Mouse (Mus musculus) liver, embryonic 14.5 days (tissue): ENCODE data around the gene Pax7. TPM values are rescaled to one million over a fixed set of nuclear protein-coding genes. Genes with fewer than 3 reads are reported as not detected.

Experiments
- ATAC-seq: fragments of 200-750 bp; cut with Nextera tagmentation; 2 replicates; pipeline ENCODE4 v1.8.0; 2017; ENCODE audit warnings: moderate number of reproducible peaks, mild to moderate bottlenecking, moderate library complexity; ENCODE audit not compliant: insufficient read depth
- DNase-seq, 3 experiments: peaks; one replicate each; pipeline ENCODE4 v3.0.0-alpha.2; 2012 to 2013; ENCODE audit warnings: low read depth in 3 of 3, low spot score in 3 of 3
- H3K27ac ChIP-seq: fragments of 300-500 bp; sonication (generic); 2 replicates; pipeline ENCODE4 v1.5.1; 2014; ENCODE audit warnings: moderate library complexity, mild to moderate bottlenecking, control low read depth, inconsistent platforms
- H3K27me3 ChIP-seq: fragments of 300-500 bp; sonication (generic); 2 replicates; pipeline ENCODE4 v1.6.1; 2014; ENCODE audit warnings: mild to moderate bottlenecking, low read length, moderate library complexity; ENCODE audit not compliant: control insufficient read depth, insufficient read depth
- H3K36me3 ChIP-seq: fragments of 300-500 bp; sonication (generic); replicated peaks from 2 replicates; pipeline ENCODE4 v1.6.1; 2014; ENCODE audit warnings: low read depth; ENCODE audit not compliant: control insufficient read depth, insufficient read depth
- H3K4me1 ChIP-seq, 2 experiments: fragments of 200-500 bp in 1 of 2; fragments of 300-500 bp in 1 of 2; sonication (generic) in 1 of 2; replicated peaks; 2 replicates each; pipeline ENCODE4 v1.6.1; 2012 to 2014; ENCODE audit warnings: antibody characterized with exemption in 1 of 2, inconsistent platforms in 1 of 2, low read length in 1 of 2; ENCODE audit not compliant: control insufficient read depth in 2 of 2, insufficient read depth in 2 of 2
- H3K4me2 ChIP-seq: fragments of 300-500 bp; sonication (generic); 2 replicates; pipeline ENCODE4 v1.6.1; 2014; ENCODE audit warnings: low read depth, mild to moderate bottlenecking, control low read depth, moderate library complexity
- H3K4me3 ChIP-seq, 2 experiments: fragments of 200-500 bp in 1 of 2; fragments of 300-500 bp in 1 of 2; sonication (generic) in 1 of 2; 2 replicates each; pipeline ENCODE4 v1.5.1; 2012 to 2014; ENCODE audit warnings: low read depth in 2 of 2, low read length in 2 of 2, mild to moderate bottlenecking in 2 of 2, control low read depth in 1 of 2, inconsistent platforms in 1 of 2, moderate library complexity in 1 of 2; ENCODE audit not compliant: insufficient read depth in 1 of 2
- H3K9ac ChIP-seq: fragments of 300-500 bp; sonication (generic); replicated peaks from 2 replicates; pipeline ENCODE4 v1.6.1; 2014; ENCODE audit warnings: mild to moderate bottlenecking, control low read depth, moderate library complexity
- H3K9me3 ChIP-seq: fragments of 300-500 bp; sonication (generic); 2 replicates; pipeline ENCODE4 v1.6.1; 2016; ENCODE audit warnings: low read length, mixed read lengths; ENCODE audit not compliant: control insufficient read depth
- CTCF ChIP-seq: IDR thresholded peaks from 2 replicates; pipeline ENCODE4 v1.5.1; 2016; ENCODE audit warnings: antibody characterized with exemption, low read depth, control low read depth
- EP300 ChIP-seq: IDR thresholded peaks from 2 replicates; pipeline ENCODE4 v1.6.1; 2016; ENCODE audit warnings: antibody characterized with exemption, low read depth
- WGBS: fragments of 180-500 bp; shearing (Covaris S2); extraction: QIAGEN DNeasy Blood & Tissue Kit; methylation state at CpG from one replicate; pipeline ENCODE4 v1.1.7; 2014; ENCODE audit not compliant: insufficient replicate concordance; 5-methylcytosine and 5-hydroxymethylcytosine counted together
- polyA plus RNA-seq, 2 experiments: library from polyadenylated mRNA; depleted of rRNA in 1 of 2; stranded (reverse) in 1 of 2; unstranded in 1 of 2; fragments of >200 nt; fragmentation: Nextera tagmentation in 1 of 2; extraction: Ambion mirVana in 1 of 2; gene quantifications; 2 replicates each; pipeline versions ENCODE4 v1.2.1 to v1.2.3; 2012 to 2014

Pax7 gene
- polyA plus RNA-seq (2012; rRNA removed), result not detected in 2 replicates
- polyA plus RNA-seq (2014; fragmentation: Nextera tagmentation; extraction: Ambion mirVana), result not detected in 2 replicates

DNA sequence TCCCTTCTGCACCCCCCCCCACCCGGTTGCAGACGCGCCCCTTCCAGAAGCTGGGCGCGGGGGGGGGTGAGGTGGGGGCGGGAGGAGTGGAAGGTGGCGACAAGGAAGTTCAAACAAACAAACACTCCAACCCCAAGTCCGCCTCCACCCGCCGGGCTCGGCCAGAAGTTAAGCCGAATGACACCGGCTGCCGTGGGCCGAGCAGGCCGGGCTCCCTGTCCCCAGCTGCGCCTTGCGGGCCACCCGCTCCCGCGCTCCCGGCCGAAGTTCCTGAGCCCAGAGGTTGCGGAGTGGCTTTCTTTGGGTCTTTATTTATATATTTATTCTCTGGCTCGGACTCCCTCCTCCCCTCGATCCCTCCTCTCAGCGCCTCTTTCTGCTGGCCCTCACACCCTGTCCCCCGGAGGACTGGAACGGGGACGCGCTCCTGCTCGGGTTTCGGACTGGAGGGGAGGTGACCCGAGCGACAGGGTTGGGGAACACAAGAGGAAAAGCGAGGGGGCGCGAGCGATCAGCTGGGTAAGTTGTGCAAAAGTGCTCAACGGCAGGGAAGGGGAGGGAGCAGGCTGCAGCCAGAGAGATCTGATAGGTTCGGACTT lies at the start of gene Pax7:
Gene Pax7 (minus strand): TSS at position 493 of the 599 bp plus-strand sequence.
- DNase-seq, result no peak

DNA sequence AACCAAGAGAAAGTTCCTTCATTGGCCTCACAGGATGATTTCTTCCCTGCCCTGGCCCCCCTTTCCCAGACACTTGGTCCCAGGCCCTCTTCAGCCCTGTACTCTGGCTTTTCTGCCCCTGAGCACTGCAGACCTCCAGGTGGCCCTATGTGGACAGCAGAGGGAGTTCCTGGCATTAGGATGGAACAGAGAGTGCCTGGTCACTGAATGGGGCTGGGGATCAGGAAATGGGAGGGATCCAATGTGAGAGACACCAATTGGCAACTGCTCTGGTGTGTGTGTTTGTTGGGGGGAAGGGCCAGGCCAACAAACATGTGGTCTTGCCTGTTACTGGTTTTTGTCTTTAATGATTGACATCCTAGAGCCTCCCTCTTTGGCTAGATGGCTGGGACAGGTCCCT lies 48.5 kb upstream of the Pax7 start:
- Histone ChIP-seq H3K36me3 (no peaks in the 10 kb centered on the region), H3K27me3 (no peaks in the 10 kb centered on the region), H3K9me3 (no peaks in the 10 kb centered on the region), H3K9ac (no peak overlapping the region), H3K4me1 (no peaks in the 10 kb centered on the region), H3K4me3 (no peak overlapping the region), H3K27ac (no peak overlapping the region), H3K4me2 (no peak overlapping the region)
- DNase-seq (no peak), ATAC-seq (no peak)
- no peak for TF ChIP-seq EP300
- no peak for TF ChIP-seq CTCF

More for the DNA sequence above, at the start of gene Pax7:
- no peak within 1 kb of the TSS for H3K4me2 ChIP-seq
- peaks cover 91% of the 10 kb centered on the region for H3K27me3 ChIP-seq
- no peak for ATAC-seq
- H3K27ac ChIP-seq, result no peak within 1 kb of the TSS
- no peak within 1 kb of the TSS for H3K9ac ChIP-seq
- no peaks in the 10 kb centered on the region for H3K9me3 ChIP-seq
- TF ChIP-seq CTCF, result no peak
- no peak for TF ChIP-seq EP300
- no peaks in the 10 kb centered on the region for H3K36me3 ChIP-seq
- no peaks in the 10 kb centered on the region for H3K4me1 ChIP-seq
- H3K4me3 ChIP-seq, result no peak within 1 kb of the TSS
- 2% methylated on average over 37 of the region's 41 CpGs for WGBS

DNA sequence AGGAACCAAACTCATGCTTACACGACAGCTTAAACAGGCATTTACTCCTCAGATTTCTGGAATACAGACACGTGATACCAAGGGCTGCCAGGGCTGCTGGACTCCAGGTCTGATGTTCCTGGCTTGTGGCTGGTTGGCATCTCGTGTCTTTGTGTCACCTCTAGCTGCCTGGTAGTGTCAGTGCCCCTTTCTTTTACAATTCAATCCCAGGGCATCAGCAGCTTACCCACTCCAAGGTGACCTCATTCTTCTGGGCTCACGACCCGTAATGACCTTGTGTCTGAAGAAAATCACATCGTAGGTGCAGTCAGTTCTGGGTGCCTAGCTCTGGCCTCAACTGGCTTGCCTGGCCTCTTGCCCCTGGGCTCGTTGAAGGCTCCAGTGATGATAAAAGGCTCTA lies 46.0 kb upstream of the Pax7 start:
- ATAC-seq (no peak), DNase-seq (no peak)
- H3K9me3 ChIP-seq, result no peaks in the 10 kb centered on the region
- H3K9ac ChIP-seq, result no peak overlapping the region
- no peaks in the 10 kb centered on the region for H3K36me3 ChIP-seq
- no peaks in the 10 kb centered on the region for H3K4me1 ChIP-seq
- no peak overlapping the region for H3K27ac ChIP-seq
- H3K4me2 ChIP-seq, result no peak overlapping the region
- H3K27me3 ChIP-seq, result no peaks in the 10 kb centered on the region
- WGBS, result 47% methylated on average over 7 of the region's 7 CpGs
- no peak for TF ChIP-seq EP300
- no peak for TF ChIP-seq CTCF
- H3K4me3 ChIP-seq, result no peak overlapping the region

DNA sequence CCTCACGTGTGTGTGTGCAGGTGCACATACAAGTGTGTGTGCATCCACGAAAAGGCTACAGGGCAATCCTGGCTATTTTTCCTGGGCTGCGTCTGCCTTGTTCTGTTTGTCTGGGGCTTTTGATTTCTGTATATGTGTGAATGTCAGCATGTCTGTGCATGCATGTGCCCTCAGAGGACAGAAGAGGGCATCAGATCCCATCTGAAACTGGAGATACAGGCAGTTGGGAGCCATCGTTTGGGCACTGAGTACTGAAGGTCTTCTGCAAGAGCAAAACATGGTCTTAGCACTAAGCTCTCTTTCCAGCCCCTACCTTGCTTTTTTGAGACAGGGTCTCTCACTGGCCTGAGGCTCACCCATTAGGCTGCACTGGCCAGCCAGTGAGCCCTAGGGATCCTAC lies 45.1 kb upstream of the Pax7 start:
- Histone ChIP-seq H3K9ac (no peak overlapping the region), H3K4me1 (no peaks in the 10 kb centered on the region), H3K9me3 (no peaks in the 10 kb centered on the region), H3K27me3 (no peaks in the 10 kb centered on the region), H3K4me3 (no peak overlapping the region), H3K27ac (no peak overlapping the region), H3K36me3 (no peaks in the 10 kb centered on the region), H3K4me2 (no peak overlapping the region)
- ATAC-seq (no peak), DNase-seq (no peak)
- TF ChIP-seq CTCF (no peak), EP300 (no peak)
- 55% methylated on average over 4 of the region's 4 CpGs for WGBS

DNA sequence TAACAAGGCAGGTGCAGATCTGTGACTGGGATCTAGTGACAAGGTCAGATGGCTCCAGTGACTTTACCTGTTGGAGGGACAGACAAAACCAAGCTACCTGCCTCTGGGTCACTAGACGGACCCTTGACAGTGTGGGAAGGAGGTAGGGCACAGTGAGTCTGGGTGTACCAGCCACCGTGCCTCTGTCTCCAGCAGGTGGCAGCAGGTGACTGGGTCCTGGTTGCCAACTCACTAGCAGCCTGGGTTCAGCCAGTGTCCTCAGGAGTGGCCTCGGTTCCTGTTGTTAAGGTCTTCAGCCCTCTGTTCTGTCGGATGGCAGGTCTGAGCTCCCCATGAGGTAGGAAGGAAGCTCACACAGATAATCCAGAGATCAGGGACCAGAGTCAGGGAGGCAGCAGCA lies 43.9 kb upstream of the Pax7 start:
- no peak for ATAC-seq
- Histone ChIP-seq H3K27me3 (no peaks in the 10 kb centered on the region), H3K36me3 (no peaks in the 10 kb centered on the region), H3K4me1 (no peaks in the 10 kb centered on the region), H3K27ac (no peak overlapping the region), H3K4me2 (no peak overlapping the region), H3K4me3 (no peak overlapping the region), H3K9ac (no peak overlapping the region), H3K9me3 (no peaks in the 10 kb centered on the region)
- 1% methylated on average over 4 of the region's 4 CpGs for WGBS
- no peak for DNase-seq
- peak; percentile 78 for TF ChIP-seq CTCF
- no peak for TF ChIP-seq EP300
